Mouse (Mus musculus) erythroblast, adult 5-6 weeks (primary cell): Measurements from ENCODE around the gene Gm12166. TPM values are rescaled to one million over a fixed set of nuclear protein-coding genes. Genes with fewer than 3 reads are reported as not detected.

Experiments used
- ATAC-seq: replicated peaks from 2 replicates; pipeline ENCODE4 v1.8.0; 2016; ENCODE audit warnings: moderate number of reproducible peaks, mild to moderate bottlenecking, moderate TSS enrichment, inconsistent platforms; ENCODE audit not compliant: poor library complexity, low FRiP score, severe bottlenecking
- total RNA-seq, 2 experiments: library from RNA; stranded (forward) in 1 of 2; stranded (reverse) in 1 of 2; fragments of 150-400 nt in 1 of 2; fragments of 200-764, 138-1000 nt in 1 of 2; gene quantifications; 2 replicates each; pipeline versions ENCODE4 v1.2.3 to v1.2.4; 2015 to 2017; ENCODE audit warnings: low replicate concordance in 2 of 2

Gene Gm12166
- 4.4 and 4.8 TPM in 2 replicates for total RNA-seq (2015; ENCODE audit: low replicate concordance)
- 4.3 and 8.9 TPM in 2 replicates for total RNA-seq (2017; ENCODE audit: low replicate concordance)

- ATAC-seq: peak; percentile 52; the same call in 1 of the 2 replicates
These were observed at the start of gene Gm12166 for GRCm38 (mm10) chr11:46052105-46052659. Gene Gm12166 (minus strand): TSS chr11:46052321.

DNA sequence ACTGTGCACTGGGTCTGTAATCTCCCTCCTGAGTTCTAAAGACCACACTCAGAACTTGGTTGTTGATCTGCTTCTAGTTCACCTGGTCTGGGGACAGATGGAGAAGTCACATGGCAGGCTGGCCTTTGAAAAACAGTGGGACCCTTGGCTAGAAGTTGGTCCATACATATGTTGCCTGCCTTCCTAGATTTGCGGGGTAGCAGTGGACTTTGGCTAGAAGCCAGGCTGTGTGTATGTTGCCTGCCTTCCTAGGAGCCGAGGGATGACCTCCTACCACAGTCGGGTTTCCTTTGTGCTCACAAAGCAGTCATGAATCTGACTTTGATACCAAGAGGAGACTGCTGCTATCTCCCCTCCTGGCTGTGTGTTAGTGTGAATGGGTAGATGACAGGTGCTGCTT is 44.9 kb upstream of the Gm12166 start:
- no peak for ATAC-seq

DNA sequence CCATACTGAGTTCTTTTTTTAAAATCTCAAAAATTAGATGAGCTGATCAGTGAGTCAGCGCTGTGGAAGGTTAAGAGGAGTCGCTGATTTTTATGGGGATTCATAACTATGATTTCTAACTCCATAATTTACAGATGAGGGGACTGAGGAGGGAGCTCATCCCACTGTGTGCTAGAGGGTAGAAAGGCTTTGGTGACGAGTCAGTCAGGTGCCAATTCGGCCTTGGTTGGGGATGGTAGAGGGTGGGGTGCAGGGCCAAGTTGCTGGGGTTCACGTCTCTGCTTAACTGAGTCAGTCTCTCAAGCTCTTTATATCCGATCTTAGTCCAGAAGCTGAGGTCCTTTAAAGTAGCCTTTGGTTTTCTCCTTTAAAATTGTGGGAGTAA is 44.1 kb upstream of the Gm12166 start:
- no peak for ATAC-seq

DNA sequence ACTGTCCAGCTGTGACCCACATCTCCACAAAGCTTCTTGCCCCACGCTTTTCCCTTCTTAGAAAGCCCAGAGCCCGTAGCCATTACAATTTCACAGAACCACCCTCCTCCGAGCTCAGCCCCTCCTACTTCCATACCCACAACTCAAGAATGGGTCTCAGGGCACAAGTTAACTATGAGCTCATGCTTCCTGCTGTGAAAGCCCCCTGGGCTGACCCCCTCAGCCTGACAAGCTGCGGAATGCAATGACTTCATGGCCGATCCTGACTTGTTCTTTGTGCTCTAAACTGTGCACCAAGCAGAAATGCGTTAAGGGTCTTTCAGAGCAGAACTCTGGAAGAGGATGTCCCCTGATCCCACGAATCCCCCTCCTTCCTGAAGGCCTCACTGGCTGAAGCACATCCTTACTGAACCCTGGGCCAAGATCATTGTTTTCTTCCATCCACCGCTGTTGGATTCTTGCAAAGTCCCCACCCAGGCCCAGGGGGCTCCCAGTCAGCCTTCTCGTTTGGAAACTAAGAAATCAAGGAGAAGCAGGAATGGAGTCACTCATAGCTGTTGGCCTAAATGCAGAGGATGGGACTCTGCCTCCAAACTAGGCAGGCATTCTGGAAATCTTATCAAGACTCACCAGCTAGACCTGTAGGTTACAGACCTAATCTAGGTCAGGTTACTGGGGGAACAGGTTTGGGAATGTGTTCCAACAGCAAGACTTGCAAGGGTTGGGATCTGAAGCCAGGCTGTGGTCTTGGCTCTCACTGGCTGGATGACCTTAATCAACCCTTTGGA is 43.5 kb upstream of the Gm12166 start:
- no peak for ATAC-seq

- ATAC-seq: no peak
These were observed 40.0 kb upstream of the Gm12166 start for GRCm38 (mm10) chr11:46092121-46092520.

DNA sequence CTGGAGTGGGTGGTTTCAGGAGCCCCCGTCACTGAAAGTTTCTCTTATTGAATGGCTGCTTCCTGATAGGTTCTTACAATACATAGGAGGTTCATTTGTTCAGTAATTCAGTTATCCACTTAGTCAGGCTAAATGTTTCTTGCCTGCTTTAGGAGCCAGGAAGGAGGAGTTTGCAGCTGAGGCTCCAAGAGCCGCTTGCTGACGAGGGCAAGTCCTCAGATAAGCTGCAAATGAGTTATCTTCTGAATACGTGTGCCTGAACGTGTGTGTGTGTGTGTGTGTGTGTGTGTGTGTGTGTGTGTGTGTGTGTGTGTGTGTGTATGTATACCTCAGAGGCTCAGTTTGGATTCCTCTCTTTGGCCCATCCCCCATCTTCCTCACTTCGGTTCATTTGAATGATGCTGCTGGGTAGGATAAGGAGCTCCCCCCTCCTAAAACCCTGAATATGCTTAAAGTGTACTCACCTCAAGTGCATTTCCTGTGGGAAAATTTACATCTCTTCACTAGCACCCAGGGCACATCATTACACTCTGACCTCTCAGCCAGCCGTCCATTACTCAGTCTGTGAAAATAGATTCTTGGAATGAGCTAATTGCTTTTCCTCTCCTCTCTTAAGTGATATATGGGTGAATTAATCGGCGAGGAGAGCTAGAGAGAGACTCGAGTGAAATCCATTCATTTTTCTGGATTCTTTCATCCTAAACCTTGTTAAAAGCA is 39.0 kb upstream of the Gm12166 start:
- peak; percentile 92 for ATAC-seq

DNA sequence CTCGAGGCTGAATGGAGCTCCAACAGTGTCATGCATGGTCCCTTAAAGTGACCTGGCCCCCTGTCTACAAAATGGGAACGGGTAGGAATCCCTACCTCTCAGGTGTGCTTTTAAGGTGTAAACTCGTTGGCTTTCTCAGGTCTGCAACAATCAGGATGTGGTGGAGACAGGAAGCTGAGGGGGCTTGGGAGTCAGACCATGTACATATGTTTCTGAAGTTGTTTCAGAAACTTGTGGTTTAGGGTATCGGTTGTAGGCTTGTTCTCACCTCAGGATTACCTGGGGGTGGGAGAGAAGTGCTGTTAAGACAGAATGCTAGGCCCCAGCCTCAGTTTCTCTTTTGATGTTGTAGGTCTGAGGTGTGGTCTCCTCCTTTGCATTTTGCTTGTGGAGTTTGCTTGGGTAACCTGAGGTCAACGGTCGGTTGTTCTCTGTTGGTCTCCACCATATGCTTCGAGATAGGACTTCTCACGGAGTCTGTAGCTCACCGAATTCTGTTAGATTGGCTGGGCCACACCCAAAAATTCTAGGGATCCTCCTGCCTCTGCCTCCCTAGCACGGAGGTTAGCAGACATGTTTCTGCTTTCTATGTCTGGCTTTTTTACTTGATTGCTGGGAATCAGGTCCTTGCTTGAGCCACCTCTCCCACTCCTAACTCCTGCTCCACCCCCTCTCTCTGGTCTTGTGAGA is 38.1 kb upstream of the Gm12166 start:
- peak; percentile 70 for ATAC-seq

DNA sequence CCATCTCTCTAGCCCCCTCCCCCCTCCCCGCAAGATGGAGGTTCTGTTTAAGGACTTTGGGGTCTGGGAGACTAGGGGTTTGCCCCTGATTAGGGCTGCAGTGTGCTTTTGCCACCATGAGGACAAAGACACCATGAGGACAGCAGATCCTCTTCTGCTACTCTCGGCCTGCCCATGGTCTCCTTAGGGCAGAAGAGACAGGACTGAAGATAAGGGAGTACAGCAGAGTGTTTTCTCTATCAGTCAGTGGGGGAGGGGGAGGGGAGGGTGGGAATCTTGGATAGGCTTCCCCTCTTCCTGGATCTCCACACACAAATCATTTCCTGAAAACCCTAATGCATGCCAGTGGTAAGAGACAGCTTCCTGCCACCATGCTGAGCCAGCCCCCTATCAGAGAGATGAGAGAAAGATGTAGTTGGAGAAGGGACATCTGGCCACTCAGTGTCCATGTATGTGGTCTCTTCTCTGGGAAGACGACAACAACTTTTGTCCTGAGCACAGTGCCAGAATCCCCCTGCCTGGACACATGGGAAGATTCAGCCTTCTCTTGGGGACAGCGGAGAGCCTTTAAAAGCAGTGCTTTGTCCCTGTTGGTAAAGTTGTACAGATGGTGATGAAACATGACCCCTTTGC is 37.1 kb upstream of the Gm12166 start:
- no peak for ATAC-seq

GRCm38 (mm10) chr11:46086446-46086845 is 34.3 kb upstream of the Gm12166 start:
- ATAC-seq: no peak

DNA sequence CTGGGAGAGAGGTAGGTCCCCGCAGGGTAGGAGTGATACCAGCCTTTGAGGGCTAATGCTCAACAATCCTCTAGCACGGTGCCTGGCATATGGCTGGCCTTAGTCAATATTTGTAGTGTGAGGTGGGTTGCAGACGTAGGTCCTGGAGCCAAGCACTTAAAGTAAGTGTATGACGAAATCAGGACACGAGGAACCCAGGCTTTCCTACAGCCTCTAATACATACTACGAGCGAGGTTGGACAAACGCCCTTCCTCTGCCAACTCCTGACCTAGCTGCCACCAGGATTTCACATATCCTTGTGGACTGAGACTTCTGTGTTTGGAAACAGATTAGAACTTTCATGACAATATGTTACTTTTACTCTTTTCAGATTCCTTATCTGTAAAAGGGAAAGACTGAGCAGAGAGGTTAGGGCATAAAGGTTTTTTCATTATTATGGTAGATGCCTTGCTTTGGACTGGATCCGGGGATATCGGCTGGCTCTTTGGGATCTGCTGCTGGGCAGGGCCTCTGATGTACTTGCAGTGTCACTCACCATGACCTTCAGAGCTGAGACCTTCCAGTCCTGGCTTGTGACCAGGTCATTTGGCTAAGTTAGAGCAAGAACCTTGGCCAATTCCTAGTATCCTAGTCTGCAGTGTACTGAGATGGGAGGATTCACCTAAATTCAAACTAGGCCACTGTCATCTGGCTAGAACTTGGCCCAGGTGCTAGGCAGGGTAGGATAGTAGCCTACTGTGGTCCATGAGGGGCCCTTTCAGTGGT is 33.5 kb upstream of the Gm12166 start:
- no peak for ATAC-seq

GRCm38 (mm10) chr11:46084568-46084967 is 32.4 kb upstream of the Gm12166 start:
- no peak for ATAC-seq

- no peak for ATAC-seq
These were observed 31.8 kb upstream of the Gm12166 start for GRCm38 (mm10) chr11:46083835-46084444.

DNA sequence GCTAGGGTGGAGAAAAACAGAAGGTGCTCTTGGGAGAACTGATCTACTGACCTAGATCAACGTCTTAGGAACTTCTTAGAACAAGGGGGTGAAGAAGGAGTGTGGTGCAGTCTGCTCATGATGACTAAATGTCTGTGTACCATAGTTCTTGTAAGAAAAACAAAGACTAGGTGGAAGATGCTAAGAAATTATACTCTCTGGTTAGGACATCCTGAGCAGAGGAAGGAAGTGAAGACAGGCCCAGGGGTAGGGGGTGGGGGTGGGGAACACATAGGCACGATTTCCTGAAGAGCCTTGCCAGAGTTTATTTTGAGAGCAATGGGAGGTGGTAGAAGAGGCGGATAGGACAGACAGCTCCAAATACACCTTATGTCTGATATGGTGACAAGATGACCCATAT is 31.3 kb upstream of the Gm12166 start:
- no peak for ATAC-seq

- ATAC-seq: no peak
These were observed 29.0 kb upstream of the Gm12166 start for GRCm38 (mm10) chr11:46081075-46081474.

DNA sequence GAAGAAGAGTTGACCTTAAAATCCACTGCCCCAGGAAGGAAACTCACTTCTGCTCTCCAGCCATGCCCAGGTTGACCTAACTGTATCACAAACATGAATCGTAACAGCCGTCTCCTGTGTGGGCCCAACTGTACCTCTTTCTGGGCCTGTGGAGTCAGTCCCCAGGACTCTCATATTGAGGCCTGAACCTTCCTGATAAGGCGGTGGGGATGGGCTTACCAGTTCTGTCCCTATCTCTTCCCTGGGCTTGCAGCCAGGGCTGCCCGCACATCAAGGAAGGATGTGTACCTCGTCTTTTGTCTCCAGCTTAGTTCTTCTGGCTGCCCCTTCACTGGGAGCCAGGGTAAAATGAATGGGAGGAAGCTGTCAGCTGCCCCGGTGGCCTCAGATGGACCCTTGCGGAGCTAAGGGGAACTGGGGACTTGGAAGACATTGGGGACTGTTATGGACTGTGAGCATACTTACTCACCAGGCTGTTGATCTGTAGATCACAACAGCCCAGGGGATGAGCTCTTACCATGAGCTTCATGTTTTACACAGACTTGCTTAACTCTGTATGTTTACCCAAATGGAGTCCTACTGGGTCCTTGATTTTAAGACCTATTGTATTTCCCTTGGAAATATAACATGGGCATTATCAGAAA is 25.7 kb upstream of the Gm12166 start:
- peak; percentile 98 for ATAC-seq

DNA sequence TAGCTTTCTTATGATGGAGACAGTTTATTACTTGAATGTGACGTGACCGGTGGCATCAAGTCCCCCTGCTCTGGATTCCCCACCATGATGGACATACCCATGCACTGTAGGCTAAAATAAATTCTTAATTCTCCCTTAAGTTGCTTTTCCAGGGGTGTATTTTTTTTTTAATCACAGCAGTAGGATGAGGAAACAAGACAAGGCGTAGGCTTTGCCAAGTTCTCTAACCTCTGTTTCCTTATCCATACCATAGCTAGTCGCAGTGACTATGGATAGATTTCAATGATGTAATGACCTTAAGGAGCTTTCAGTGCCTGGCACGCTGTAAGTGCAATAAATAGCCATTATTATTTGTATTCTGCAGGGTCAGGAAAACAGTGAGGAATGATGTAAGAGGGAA is 25.2 kb upstream of the Gm12166 start:
- no peak; the same call in 1 of the 2 replicates for ATAC-seq

- ATAC-seq: no peak
These were observed 24.5 kb upstream of the Gm12166 start for GRCm38 (mm10) chr11:46076442-46077158.

DNA sequence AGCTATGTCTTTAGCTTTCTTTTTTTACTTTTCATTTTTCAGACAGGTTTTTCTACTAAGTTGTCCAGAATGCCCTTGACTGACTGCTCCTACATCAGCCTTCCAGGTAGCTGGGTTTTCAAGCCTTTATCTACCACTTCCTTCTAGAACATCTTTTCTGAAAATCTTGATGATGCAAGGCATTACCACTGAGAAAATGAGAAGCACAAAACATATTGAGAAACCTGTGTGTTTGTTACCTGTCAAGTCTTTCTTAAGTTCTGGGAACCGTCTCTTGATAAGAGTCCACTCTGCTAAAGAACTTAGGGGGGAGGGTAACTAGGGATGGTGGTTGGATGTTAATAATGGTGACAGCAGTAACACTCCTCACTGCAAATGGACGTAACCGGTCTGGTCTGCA is 23.4 kb upstream of the Gm12166 start:
- no peak for ATAC-seq
